ENCODE assay signal across 18 mouse cellular contexts in genomic region chr1:170699553-170699952, GRCm38 (mm10). TPM values are rescaled to one million over a fixed set of nuclear protein-coding genes. Genes with fewer than 3 reads are reported as not detected.
DNase-seq lines count a peak whose midpoint lies in the region; ATAC-seq and TF ChIP-seq lines count a peak whose summit lies in the region.
"Had no signal": no experiment of that assay in that cellular context is flagged by ENCODE, and none has a peak within 500 bp of the region (broad histone marks: within the 10 kb centered on the region; RNA-seq: fewer than 3 reads in every experiment).

No protein-coding gene starts in this region.

- no peak for TF ChIP-seq POLR2A in limb, embryonic 14.5 days (IDR thresholded peaks at IDR 0.05; ENCODE audit: borderline replicate concordance, extremely low read depth, insufficient read depth, insufficient read length)

- DNase-seq in gastrocnemius, adult 18-20 months (ENCODE audit: low spot score): peak; percentile 29
- DNase-seq in gastrocnemius, postnatal 4 days (ENCODE audit: low spot score in 2 of 2): no peak
- DNase-seq in limb, embryonic 14.5 days (ENCODE audit: low spot score): peak; percentile 39
- DNase-seq in limb, embryonic 10.5 days (ENCODE audit: low spot score): no peak
- peak; percentile 44 for DNase-seq in embryonic facial prominence, embryonic 14.5 days (ENCODE audit: low spot score)
- no peak for DNase-seq in cerebellum, adult 18-20 months
- DNase-seq in kidney, postnatal 25 days: no peak
- DNase-seq: adrenal gland, adult 2 months; cerebellum, adult 8-10 months; gastrocnemius, postnatal 36 days; liver, postnatal 0 days; right cerebral cortex, postnatal 4 days had no signal

- no peaks in the 10 kb centered on the region for H3K36me3 ChIP-seq in limb, embryonic 14.5 days (ENCODE audit: control insufficient read depth, insufficient read depth, low read length)
- H3K36me3 ChIP-seq in limb, embryonic 10.5 days: no peaks in the 10 kb centered on the region
- H3K36me3 ChIP-seq in embryonic facial prominence, embryonic 14.5 days (ENCODE audit: control insufficient read depth, insufficient read depth, low read length): no peaks in the 10 kb centered on the region
- H3K36me3 ChIP-seq in stomach, embryonic 16.5 days (ENCODE audit: control insufficient read depth, insufficient read depth, low read length): no peaks in the 10 kb centered on the region
- H3K36me3 ChIP-seq: forebrain, embryonic 15.5 days; kidney, embryonic 15.5 days; limb, embryonic 13.5 days; neural tube, embryonic 13.5 days had no signal

- ATAC-seq in limb, embryonic 14.5 days (ENCODE audit: low FRiP score, low read depth): no peak
- ATAC-seq in embryonic facial prominence, embryonic 14.5 days (ENCODE audit: low read depth): no peak; the same call in 1 of the 2 replicates
- ATAC-seq in stomach, embryonic 16.5 days (ENCODE audit: insufficient read depth, low FRiP score): peak; percentile 19; the same call in 1 of the 2 replicates
- ATAC-seq: forebrain, embryonic 15.5 days; inflammation-experienced regulatory T-cells, adult 6 months; liver, postnatal 0 days had no signal

- peaks cover 13% of the 10 kb centered on the region for H3K4me1 ChIP-seq in limb, embryonic 14.5 days (ENCODE audit: control insufficient read depth, insufficient read depth, low read length)
- H3K4me1 ChIP-seq in limb, embryonic 10.5 days: peaks cover 19% of the 10 kb centered on the region
- peaks cover 11% of the 10 kb centered on the region; the same call in 1 of the 2 replicates for H3K4me1 ChIP-seq in embryonic facial prominence, embryonic 14.5 days (ENCODE audit: control insufficient read depth, insufficient read depth, low read length)
- no peaks in the 10 kb centered on the region for H3K4me1 ChIP-seq in stomach, embryonic 16.5 days (ENCODE audit: control insufficient read depth, insufficient read depth, low read length)
- H3K4me1 ChIP-seq: forebrain, embryonic 15.5 days had no signal

- H3K4me3 ChIP-seq in limb, embryonic 14.5 days (replicated peaks; ENCODE audit: low read length): no peak overlapping the region
- H3K4me3 ChIP-seq in limb, embryonic 10.5 days: no peak overlapping the region
- no peak overlapping the region for H3K4me3 ChIP-seq in embryonic facial prominence, embryonic 14.5 days (ENCODE audit: low read depth, low read length)
- no peak overlapping the region for H3K4me3 ChIP-seq in stomach, embryonic 16.5 days (replicated peaks; ENCODE audit: low read length)
- H3K4me3 ChIP-seq: forebrain, embryonic 15.5 days; kidney, embryonic 15.5 days; limb, embryonic 13.5 days; neural tube, embryonic 13.5 days had no signal

- 65% methylated on average over 9 of the region's 9 CpGs for WGBS in limb, embryonic 14.5 days
- WGBS in limb, embryonic 10.5 days: 89% methylated on average over 9 of the region's 9 CpGs
- 61% methylated on average over 9 of the region's 9 CpGs for WGBS in embryonic facial prominence, embryonic 14.5 days
- 70% methylated on average over 9 of the region's 9 CpGs for WGBS in stomach, embryonic 16.5 days

- H3K27ac ChIP-seq in limb, embryonic 14.5 days (replicated peaks; ENCODE audit: low read depth, low read length): no peak overlapping the region
- no peak overlapping the region for H3K27ac ChIP-seq in limb, embryonic 10.5 days
- no peak overlapping the region; the same call in 1 of the 2 replicates for H3K27ac ChIP-seq in embryonic facial prominence, embryonic 14.5 days (replicated peaks; ENCODE audit: low read depth, low read length)
- no peak overlapping the region for H3K27ac ChIP-seq in stomach, embryonic 16.5 days (ENCODE audit: low read length)
- H3K27ac ChIP-seq: forebrain, embryonic 15.5 days; kidney, embryonic 15.5 days; neural tube, embryonic 13.5 days had no signal

- no peak overlapping the region for H3K4me2 ChIP-seq in limb, embryonic 14.5 days (replicated peaks; ENCODE audit: low read depth, low read length, severe bottlenecking)
- H3K4me2 ChIP-seq in embryonic facial prominence, embryonic 14.5 days (ENCODE audit: low read depth, low read length): no peak overlapping the region
- H3K4me2 ChIP-seq in stomach, embryonic 16.5 days (ENCODE audit: low read depth, low read length): no peak overlapping the region
- H3K4me2 ChIP-seq: forebrain, embryonic 15.5 days; kidney, embryonic 15.5 days; limb, embryonic 13.5 days; neural tube, embryonic 13.5 days had no signal

- H3K27me3 ChIP-seq in limb, embryonic 14.5 days (ENCODE audit: control insufficient read depth, insufficient read depth, low read length): no peaks in the 10 kb centered on the region
- H3K27me3 ChIP-seq in limb, embryonic 10.5 days (ENCODE audit: low read depth, poor library complexity, severe bottlenecking): no peaks in the 10 kb centered on the region
- H3K27me3 ChIP-seq in embryonic facial prominence, embryonic 14.5 days (replicated peaks; ENCODE audit: control insufficient read depth, insufficient read depth, low read length): no peaks in the 10 kb centered on the region
- no peaks in the 10 kb centered on the region for H3K27me3 ChIP-seq in stomach, embryonic 16.5 days (ENCODE audit: control insufficient read depth, insufficient read depth, low read length)
- H3K27me3 ChIP-seq: forebrain, embryonic 15.5 days; kidney, embryonic 15.5 days; limb, embryonic 13.5 days; neural tube, embryonic 13.5 days had no signal

- H3K9me3 ChIP-seq in limb, embryonic 14.5 days (ENCODE audit: control insufficient read depth, low read length): no peaks in the 10 kb centered on the region
- no peaks in the 10 kb centered on the region for H3K9me3 ChIP-seq in limb, embryonic 10.5 days (replicated peaks)
- H3K9me3 ChIP-seq in embryonic facial prominence, embryonic 14.5 days (ENCODE audit: control insufficient read depth, low read length): no peaks in the 10 kb centered on the region
- no peaks in the 10 kb centered on the region for H3K9me3 ChIP-seq in stomach, embryonic 16.5 days (replicated peaks; ENCODE audit: control insufficient read depth, low read length)
- H3K9me3 ChIP-seq: forebrain, embryonic 15.5 days; kidney, embryonic 15.5 days; limb, embryonic 13.5 days; neural tube, embryonic 13.5 days had no signal

- no peak overlapping the region for H3K9ac ChIP-seq in limb, embryonic 14.5 days (ENCODE audit: low read depth, low read length, severe bottlenecking)
- H3K9ac ChIP-seq in embryonic facial prominence, embryonic 14.5 days (ENCODE audit: low read depth, low read length): no peak overlapping the region
- no peak overlapping the region for H3K9ac ChIP-seq in stomach, embryonic 16.5 days (ENCODE audit: low read length)
- H3K9ac ChIP-seq: forebrain, embryonic 15.5 days; kidney, embryonic 15.5 days; limb, embryonic 13.5 days; liver, postnatal 0 days; neural tube, embryonic 13.5 days had no signal

RNA-seq across cellular contexts. Expression of gene Olfml2b, which starts 55.2 kb away (rescaled TPM):
- total RNA-seq in gastrocnemius, adult 18-20 months (2021): 1 to 10 TPM; 2.8 to 3.3 TPM
- 10 to 100 TPM; 63.6 to 81.0 TPM for total RNA-seq in gastrocnemius, postnatal 4 days (2021)
- polyA plus RNA-seq in limb, embryonic 14.5 days (2012; rRNA removed): 50.4 and 57.7 TPM in 2 replicates
- 50.6 and 59.1 TPM in 2 replicates for polyA plus RNA-seq in limb, embryonic 14.5 days (2014; fragmentation: Nextera tagmentation; extraction: Ambion mirVana)
- polyA plus RNA-seq in limb, embryonic 10.5 days (2016; fragmentation: Nextera tagmentation; extraction: Ambion mirVana): 5.3 and 8.1 TPM in 2 replicates
- 43.7 and 46.6 TPM in 2 replicates for polyA plus RNA-seq in embryonic facial prominence, embryonic 14.5 days (2014; fragmentation: Nextera tagmentation; extraction: Ambion mirVana)
- polyA plus RNA-seq in stomach, embryonic 16.5 days (2015; fragmentation: Nextera tagmentation; extraction: Ambion mirVana): 49.2 and 58.5 TPM in 2 replicates
- polyA plus RNA-seq: inflammation-experienced regulatory T-cells, adult 6 months had no signal

Comparison
In these comparisons a context has a peak if more than half of its experiments do, and no peak if none do; other contexts are left out.
1. DNase-seq: peak in gastrocnemius, adult 18-20 months (single experiment), limb, embryonic 14.5 days (single experiment) and embryonic facial prominence, embryonic 14.5 days (single experiment); none in gastrocnemius, postnatal 4 days (0 of 2), limb, embryonic 10.5 days (single experiment), cerebellum, adult 18-20 months (0 of 2) and kidney, postnatal 25 days (0 of 2).